Comparison of ENCODE assay signal across 23 mouse cellular contexts in genomic region chr7:18886963-18887362, GRCm38 (mm10). TPM values are rescaled to one million over a fixed set of nuclear protein-coding genes. Genes with fewer than 3 reads are reported as not detected.
DNase-seq lines count a peak whose midpoint lies in the region; ATAC-seq and TF ChIP-seq lines count a peak whose summit lies in the region.
"Had no signal": no experiment of that assay in that cellular context is flagged by ENCODE, and none has a peak within 500 bp of the region (broad histone marks: within the 10 kb centered on the region; RNA-seq: fewer than 3 reads in every experiment).

No protein-coding gene starts in this region.

- peak overlapping the region; percentile 31 for H3K4me3 ChIP-seq in liver, embryonic 16.5 days (ENCODE audit: low read depth, low read length)
- no peak overlapping the region for H3K4me3 ChIP-seq in liver, embryonic 11.5 days (ENCODE audit: low read depth, low read length)
- peak overlapping the region; percentile 78 for H3K4me3 ChIP-seq in bone marrow, adult 2 months (replicated peaks; ENCODE audit: control insufficient read depth, low read depth, low read length)
- H3K4me3 ChIP-seq: embryonic facial prominence, embryonic 13.5 days; embryonic facial prominence, embryonic 15.5 days; erythroblast, embryonic 14.5 days; forebrain, embryonic 10.5 days; forebrain, embryonic 12.5 days had no signal

- 71% methylated on average over 1 of the region's 1 CpGs for WGBS in liver, embryonic 16.5 days (ENCODE audit: insufficient replicate concordance)
- 96% methylated on average over 1 of the region's 1 CpGs for WGBS in liver, embryonic 11.5 days
- 85% methylated on average over 1 of the region's 1 CpGs for WGBS in bone marrow, adult 2 months

- ATAC-seq in liver, embryonic 16.5 days (ENCODE audit: low read depth), result no peak
- ATAC-seq in liver, embryonic 11.5 days (replicated peaks; ENCODE audit: low FRiP score), result no peak
- ATAC-seq: forebrain, embryonic 14.5 days; forebrain, embryonic 16.5 days had no signal

- H3K9ac ChIP-seq in liver, embryonic 16.5 days (ENCODE audit: low read depth, low read length), result no peak overlapping the region
- no peak overlapping the region for H3K9ac ChIP-seq in liver, embryonic 11.5 days (ENCODE audit: low read depth, low read length)
- H3K9ac ChIP-seq: embryonic facial prominence, embryonic 13.5 days; embryonic facial prominence, embryonic 15.5 days; forebrain, embryonic 12.5 days had no signal

- peak; percentile 86 for DNase-seq in heart, adult 11 months
- no peak for DNase-seq in heart, adult 8-10 months (ENCODE audit: low spot score)
- no peak for DNase-seq in liver, embryonic 11.5 days (ENCODE audit: low spot score)
- no peak for DNase-seq in adrenal gland, postnatal 4 days (ENCODE audit: low spot score in 2 of 2)
- DNase-seq: adrenal gland, adult 2 months; adrenal gland, postnatal 10 days; adrenal gland, postnatal 25 days; cerebellum, adult 11 months; cerebellum, adult 8-10 months; cerebellum, adult 9-11 months; cerebellum, postnatal 14 days; cerebellum, postnatal 36 days; embryo, embryonic 11 days had no signal

- no peaks in the 10 kb centered on the region for H3K9me3 ChIP-seq in liver, embryonic 16.5 days (replicated peaks; ENCODE audit: control insufficient read depth, low read length)
- H3K9me3 ChIP-seq in liver, embryonic 11.5 days (ENCODE audit: control insufficient read depth, low read length), result no peaks in the 10 kb centered on the region
- H3K9me3 ChIP-seq: embryonic facial prominence, embryonic 13.5 days; embryonic facial prominence, embryonic 15.5 days; forebrain, embryonic 10.5 days; forebrain, embryonic 12.5 days had no signal

- H3K27ac ChIP-seq in liver, embryonic 16.5 days (ENCODE audit: low read length), result no peak overlapping the region
- no peak overlapping the region for H3K27ac ChIP-seq in liver, embryonic 11.5 days (ENCODE audit: low read depth, low read length)
- no peak overlapping the region for H3K27ac ChIP-seq in bone marrow, adult 2 months (ENCODE audit: control insufficient read depth, insufficient read depth, low read depth, low read length, poor library complexity)
- H3K27ac ChIP-seq: embryonic facial prominence, embryonic 13.5 days; embryonic facial prominence, embryonic 15.5 days; forebrain, embryonic 10.5 days; forebrain, embryonic 12.5 days had no signal

- TF ChIP-seq CTCF in bone marrow, adult 2 months (IDR thresholded peaks at IDR 0.05; ENCODE audit: control insufficient read depth, insufficient read depth, low read length), result no peak

- H3K4me1 ChIP-seq in liver, embryonic 16.5 days (ENCODE audit: control insufficient read depth, low read depth, low read length), result no peaks in the 10 kb centered on the region; the same call in 1 of the 2 replicates
- H3K4me1 ChIP-seq in liver, embryonic 11.5 days (replicated peaks; ENCODE audit: control insufficient read depth, insufficient read depth, low read length), result peaks cover 3% of the 10 kb centered on the region; the same call in 1 of the 2 replicates
- H3K4me1 ChIP-seq in bone marrow, adult 2 months (ENCODE audit: control insufficient read depth, insufficient read depth, low read length), result peaks cover 4% of the 10 kb centered on the region
- H3K4me1 ChIP-seq: embryonic facial prominence, embryonic 15.5 days; forebrain, embryonic 12.5 days had no signal

- no peaks in the 10 kb centered on the region for H3K27me3 ChIP-seq in liver, embryonic 16.5 days (ENCODE audit: control insufficient read depth, insufficient read depth, low read depth, low read length)
- H3K27me3 ChIP-seq in liver, embryonic 11.5 days (replicated peaks; ENCODE audit: control insufficient read depth, insufficient read depth, low read length), result no peaks in the 10 kb centered on the region
- H3K27me3 ChIP-seq: embryonic facial prominence, embryonic 13.5 days; embryonic facial prominence, embryonic 15.5 days; forebrain, embryonic 12.5 days had no signal

- no peak for TF ChIP-seq POLR2A in bone marrow, adult 2 months (IDR thresholded peaks at IDR 0.05; ENCODE audit: borderline replicate concordance, control insufficient read depth, low read depth, low read length)

- H3K36me3 ChIP-seq in liver, embryonic 16.5 days (ENCODE audit: control insufficient read depth, insufficient read depth), result no peaks in the 10 kb centered on the region
- no peaks in the 10 kb centered on the region for H3K36me3 ChIP-seq in liver, embryonic 11.5 days (ENCODE audit: control insufficient read depth, insufficient read depth, low read length)
- H3K36me3 ChIP-seq: forebrain, embryonic 12.5 days had no signal

- no peak overlapping the region; the same call in 1 of the 2 replicates for H3K4me2 ChIP-seq in liver, embryonic 16.5 days (ENCODE audit: low read depth, low read length)
- H3K4me2 ChIP-seq in liver, embryonic 11.5 days, result no peak overlapping the region
- H3K4me2 ChIP-seq: embryonic facial prominence, embryonic 13.5 days; embryonic facial prominence, embryonic 15.5 days; forebrain, embryonic 12.5 days had no signal

RNA-seq across cellular contexts. Expression of gene Pglyrp1, which starts 15.8 kb away (rescaled TPM):
- 1 to 10 TPM; 1.1 to 6.7 (median 1.6) TPM for total RNA-seq in heart, adult 8-10 months (2022)
- polyA plus RNA-seq in liver, embryonic 16.5 days (2015; fragmentation: Nextera tagmentation; extraction: Ambion mirVana), result 76.1 and 87.5 TPM in 2 replicates
- polyA plus RNA-seq in liver, embryonic 11.5 days (2014; fragmentation: Nextera tagmentation; extraction: Ambion mirVana), result 7.9 TPM in 2 replicates
- 72.2 and 201 TPM in 2 replicates for polyA plus RNA-seq in bone marrow, adult 2 months (2011; ENCODE audit: insufficient read depth, insufficient read length, low replicate concordance, missing spikeins)
- total RNA-seq in adrenal gland, postnatal 4 days (2021), result 10 to 100 TPM in 1 of 2 experiments, 1 to 10 TPM in 1; 7.2 to 12.0 TPM
- total RNA-seq: MEL had no signal

RNA-seq across cellular contexts. Expression of gene Ccdc61, which starts 23.3 kb away (rescaled TPM):
- 10 to 100 TPM in 1 of 4 experiments, 1 to 10 TPM in 3; 7.4 to 10.7 (median 8.9) TPM for total RNA-seq in heart, adult 8-10 months (2022)
- polyA plus RNA-seq in liver, embryonic 16.5 days (2015; fragmentation: Nextera tagmentation; extraction: Ambion mirVana), result 7.9 and 8.4 TPM in 2 replicates
- 20.8 and 21.1 TPM in 2 replicates for polyA plus RNA-seq in liver, embryonic 11.5 days (2014; fragmentation: Nextera tagmentation; extraction: Ambion mirVana)
- polyA plus RNA-seq in bone marrow, adult 2 months (2011; ENCODE audit: insufficient read depth, insufficient read length, low replicate concordance, missing spikeins), result 18.7 and 40.4 TPM in 2 replicates
- total RNA-seq in adrenal gland, postnatal 4 days (2021), result 10 to 100 TPM; 16.5 to 19.2 TPM

RNA-seq across cellular contexts. Expression of gene Nova2, which starts 38.7 kb away (rescaled TPM):
- total RNA-seq in heart, adult 8-10 months (2022), result 1 to 10 TPM; 3.2 to 5.5 (median 5.1) TPM
- polyA plus RNA-seq in liver, embryonic 16.5 days (2015; fragmentation: Nextera tagmentation; extraction: Ambion mirVana), result 0.06 and 0.09 TPM in 2 replicates
- polyA plus RNA-seq in liver, embryonic 11.5 days (2014; fragmentation: Nextera tagmentation; extraction: Ambion mirVana), result 0.22 and 0.41 TPM in 2 replicates
- polyA plus RNA-seq in bone marrow, adult 2 months (2011; ENCODE audit: insufficient read depth, insufficient read length, low replicate concordance, missing spikeins), result 0.16 and 0.35 TPM in 2 replicates
- 1 to 10 TPM; 7.8 to 8.2 TPM for total RNA-seq in adrenal gland, postnatal 4 days (2021)
- polyA plus RNA-seq: erythroblast, embryonic 14.5 days had no signal

RNA-seq across cellular contexts. Expression of gene Mill2, which starts 47.2 kb away (rescaled TPM):
- total RNA-seq in heart, adult 8-10 months (2022), result 1 to 10 TPM; 5.7 to 7.5 (median 7.0) TPM
- 0.21 and 0.24 TPM in 2 replicates for polyA plus RNA-seq in liver, embryonic 16.5 days (2015; fragmentation: Nextera tagmentation; extraction: Ambion mirVana)
- polyA plus RNA-seq in liver, embryonic 11.5 days (2014; fragmentation: Nextera tagmentation; extraction: Ambion mirVana), result 0.21 and 0.26 TPM in 2 replicates
- polyA plus RNA-seq in bone marrow, adult 2 months (2011; ENCODE audit: insufficient read depth, insufficient read length, low replicate concordance, missing spikeins), result 1.5 and 3.6 TPM in 2 replicates
- 1 to 10 TPM; 5.1 to 8.1 TPM for total RNA-seq in adrenal gland, postnatal 4 days (2021)
- polyA plus RNA-seq: erythroblast, embryonic 14.5 days; forebrain, embryonic 10.5 days had no signal
